Mouse (Mus musculus): Measurements from ENCODE around the gene Yif1a. TPM values are rescaled to one million over a fixed set of nuclear protein-coding genes. Genes with fewer than 3 reads are reported as not detected.
"Not testable (repeated sequence)": the region's sequence is repeated elsewhere in the genome, so short reads cannot be mapped to it uniquely, and the experiment has no call there.

Gene Yif1a
- total RNA-seq, 2 experiments from 2014 or later = 22.0 to 24.4 TPM

- no peak for DNase-seq
- intact Hi-C loops (cut with DNase I) = no loop called here
Measured at GRCm38 (mm10) chr19:5083961-5084833, 4.1 kb upstream of the Yif1a start.

- intact Hi-C loops (cut with DNase I) = no loop called here
- DNase-seq = no peak
Measured at GRCm38 (mm10) chr19:5084834-5085144, 3.5 kb upstream of the Yif1a start.

GRCm38 (mm10) chr19:5085145-5085863 lies 3.0 kb upstream of the Yif1a start, which contains the start of gene Tmem151a:
Gene Tmem151a (minus strand): TSS chr19:5085531.
- intact Hi-C loops (cut with DNase I) = no loop called here
- no peak for DNase-seq

- intact Hi-C loops (cut with DNase I); DNase-seq: not testable (repeated sequence)
Measured at GRCm38 (mm10) chr19:5086533-5086932, 1.8 kb upstream of the Yif1a start.

- intact Hi-C loops (cut with DNase I) = no loop called here
- no peak for DNase-seq
Measured at GRCm38 (mm10) chr19:5089324-5089723, 986 bp downstream of the Yif1a start.

GRCm38 (mm10) chr19:5092083-5092482 lies 3.7 kb downstream of the Yif1a start:
- intact Hi-C loops (cut with DNase I) = no loop called here
- no peak for DNase-seq

GRCm38 (mm10) chr19:5093481-5094242 lies 5.3 kb downstream of the Yif1a start:
- intact Hi-C loops (cut with DNase I) = no loop called here
- no peak for DNase-seq

GRCm38 (mm10) chr19:5094243-5094632 lies 5.9 kb downstream of the Yif1a start:
- peak; percentile 99 for DNase-seq
- intact Hi-C loops (cut with DNase I) = no loop called here

- no peak for DNase-seq
- intact Hi-C loops (cut with DNase I) = loop anchor here (5.0 kb wide), 1 partner anchor 42 kb away; no protein-coding TSS in a partner anchor
Measured at GRCm38 (mm10) chr19:5094746-5095417, 6.5 kb downstream of the Yif1a start.

GRCm38 (mm10) chr19:5095887-5096474 lies 7.6 kb downstream of the Yif1a start:
- peak; percentile 68 for DNase-seq
- intact Hi-C loops (cut with DNase I) = loop anchor here (5.0 kb wide), 1 partner anchor 41 kb away; no protein-coding TSS in a partner anchor

- DNase-seq = no peak
- intact Hi-C loops (cut with DNase I) = loop anchor here (5.0 kb wide), 1 partner anchor 40 kb away; no protein-coding TSS in a partner anchor
Measured at GRCm38 (mm10) chr19:5097521-5098362, 9.4 kb downstream of the Yif1a start.

GRCm38 (mm10) chr19:5098363-5099143 lies 10.2 kb downstream of the Yif1a start, which contains the start of gene Cnih2:
Gene Cnih2 (minus strand): TSS chr19:5098521.
- DNase-seq = peak; percentile 72
- intact Hi-C loops (cut with DNase I) = loop anchor here (5.0 kb wide), 1 partner anchor 39 kb away; no protein-coding TSS in a partner anchor

GRCm38 (mm10) chr19:5106074-5106473 lies 17.7 kb downstream of the Yif1a start:
- intact Hi-C loops (cut with DNase I) = no loop called here
- DNase-seq = no peak

- DNase-seq = peak; percentile 99
- intact Hi-C loops (cut with DNase I) = no loop called here
Measured at GRCm38 (mm10) chr19:5106731-5107191, 18.4 kb downstream of the Yif1a start, which contains the start of gene Rab1b. Gene Rab1b (minus strand): TSS chr19:5107072.

GRCm38 (mm10) chr19:5107556-5108270 lies 19.4 kb downstream of the Yif1a start:
- intact Hi-C loops (cut with DNase I) = no loop called here

GRCm38 (mm10) chr19:5108271-5108575 lies 19.9 kb downstream of the Yif1a start:
- intact Hi-C loops (cut with DNase I) = no loop called here
- DNase-seq = no peak

More at GRCm38 (mm10) chr19:5107556-5108270, 19.4 kb downstream of the Yif1a start:
- no peak for DNase-seq

GRCm38 (mm10) chr19:5108702-5109101 lies 20.4 kb downstream of the Yif1a start:
- intact Hi-C loops (cut with DNase I) = no loop called here
- DNase-seq = no peak

All from left cerebral cortex, postnatal 4 days (tissue).